Mouse (Mus musculus): ENCODE measurements around the gene Camk2b. TPM values are rescaled to one million over a fixed set of nuclear protein-coding genes. Genes with fewer than 3 reads are reported as not detected.

The Camk2b gene
- total RNA-seq, 4 experiments from 2014 or later, result 6.5 to 14.8 (median 10.1) TPM

GRCm38 (mm10) chr11:5983629-5984028 is 82.5 kb downstream of the Camk2b start:
- DNase-seq (ENCODE audit: low spot score), result no peak

- DNase-seq (ENCODE audit: low spot score), result no peak
Observed at GRCm38 (mm10) chr11:5981323-5981722, 84.8 kb downstream of the Camk2b start.

GRCm38 (mm10) chr11:5980561-5980960 is 85.6 kb downstream of the Camk2b start:
- DNase-seq (ENCODE audit: low spot score), result no peak

GRCm38 (mm10) chr11:5980108-5980507 is 86.1 kb downstream of the Camk2b start:
- DNase-seq (ENCODE audit: low spot score), result no peak

- DNase-seq (ENCODE audit: low spot score), result no peak
Observed at GRCm38 (mm10) chr11:5979088-5979487, 87.1 kb downstream of the Camk2b start.

- no peak for DNase-seq (ENCODE audit: low spot score)
Observed at GRCm38 (mm10) chr11:5976106-5976505, 90.1 kb downstream of the Camk2b start.

GRCm38 (mm10) chr11:5975068-5975467 is 91.1 kb downstream of the Camk2b start:
- DNase-seq (ENCODE audit: low spot score), result no peak

GRCm38 (mm10) chr11:5974053-5974452 is 92.1 kb downstream of the Camk2b start:
- no peak for DNase-seq (ENCODE audit: low spot score)

- DNase-seq (ENCODE audit: low spot score), result no peak
Observed at GRCm38 (mm10) chr11:5973151-5973550, 93.0 kb downstream of the Camk2b start.

- DNase-seq (ENCODE audit: low spot score), result no peak
Observed at GRCm38 (mm10) chr11:5971202-5971601, 95.0 kb downstream of the Camk2b start.

GRCm38 (mm10) chr11:5968223-5968622 is 97.9 kb downstream of the Camk2b start:
- DNase-seq (ENCODE audit: low spot score), result no peak

- no peak for DNase-seq (ENCODE audit: low spot score)
Observed at GRCm38 (mm10) chr11:5966751-5967150, 99.4 kb downstream of the Camk2b start.

- no peak for DNase-seq (ENCODE audit: low spot score)
Observed at GRCm38 (mm10) chr11:5965865-5966264, 100.3 kb downstream of the Camk2b start.

- DNase-seq (ENCODE audit: low spot score), result no peak
Observed at GRCm38 (mm10) chr11:5960051-5960450, 106.1 kb downstream of the Camk2b start.

- peak; percentile 97 for DNase-seq (ENCODE audit: low spot score)
Observed at GRCm38 (mm10) chr11:5955546-5956276, 110.5 kb downstream of the Camk2b start, which contains the start of gene Ykt6. TSS of gene Ykt6 (plus strand) at chr11:5955693.

- DNase-seq (ENCODE audit: low spot score), result peak; percentile 17
Observed at GRCm38 (mm10) chr11:5954965-5955504, 111.1 kb downstream of the Camk2b start.

GRCm38 (mm10) chr11:5954435-5954834 is 111.7 kb downstream of the Camk2b start:
- no peak for DNase-seq (ENCODE audit: low spot score)

- DNase-seq (ENCODE audit: low spot score), result peak; percentile 24
Observed at GRCm38 (mm10) chr11:5953130-5953765, 112.9 kb downstream of the Camk2b start.

- peak; percentile 77 for DNase-seq (ENCODE audit: low spot score)
Observed at GRCm38 (mm10) chr11:5952501-5952900, 113.7 kb downstream of the Camk2b start.

- DNase-seq (ENCODE audit: low spot score), result no peak
Observed at GRCm38 (mm10) chr11:5949586-5950352, 116.4 kb downstream of the Camk2b start, which contains the start of gene Gck. TSS of gene Gck (minus strand) at chr11:5950081.

- DNase-seq (ENCODE audit: low spot score), result no peak
Observed at GRCm38 (mm10) chr11:5948546-5949250, 117.5 kb downstream of the Camk2b start.
